Mouse (Mus musculus): Measurements from ENCODE around the gene Acin1.

Acin1 gene

DNA sequence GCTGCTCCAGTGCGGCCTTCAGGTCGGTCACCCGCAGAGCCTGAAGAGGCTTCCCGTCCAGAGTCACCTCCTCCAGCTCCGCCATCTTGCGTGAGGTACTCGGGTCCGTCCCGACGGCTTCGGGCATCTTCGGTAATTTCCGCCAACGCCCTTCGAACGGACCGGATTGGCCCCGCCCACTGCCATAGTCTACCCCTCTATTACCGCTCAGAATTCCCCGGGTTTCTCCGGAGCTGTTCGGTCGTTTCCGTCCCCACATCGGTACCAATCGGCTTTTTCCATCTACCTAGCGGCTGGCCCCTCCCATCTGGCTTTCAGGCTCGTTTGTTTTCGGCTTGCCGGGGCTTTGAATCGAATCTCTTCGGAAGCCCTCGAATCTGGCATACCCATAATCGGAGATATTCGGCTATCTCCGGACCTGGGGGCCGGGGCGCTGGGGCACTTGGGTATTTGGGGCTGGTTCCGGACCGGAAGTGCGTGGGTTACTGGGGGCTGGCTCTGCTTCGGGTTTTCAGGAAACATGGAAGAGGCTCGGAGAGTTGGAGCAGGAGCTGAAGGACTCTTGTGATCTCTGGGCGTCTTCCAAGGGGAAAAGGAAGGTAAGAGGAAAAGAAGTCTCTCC, at the start of gene Acin1:
Acin1 (minus strand) TSS at position 410 of the 622 bp plus-strand sequence.
- DNase-seq (ENCODE audit: low spot score in 2 of 2) = peak; percentile 100

- no peak for DNase-seq (ENCODE audit: low spot score in 2 of 2)
Observed at GRCm38 (mm10) chr14:54735221-54735620, 48.5 kb upstream of the Acin1 start.

GRCm38 (mm10) chr14:54734004-54734403, 47.3 kb upstream of the Acin1 start:
- no peak for DNase-seq (ENCODE audit: low spot score in 2 of 2)

DNA sequence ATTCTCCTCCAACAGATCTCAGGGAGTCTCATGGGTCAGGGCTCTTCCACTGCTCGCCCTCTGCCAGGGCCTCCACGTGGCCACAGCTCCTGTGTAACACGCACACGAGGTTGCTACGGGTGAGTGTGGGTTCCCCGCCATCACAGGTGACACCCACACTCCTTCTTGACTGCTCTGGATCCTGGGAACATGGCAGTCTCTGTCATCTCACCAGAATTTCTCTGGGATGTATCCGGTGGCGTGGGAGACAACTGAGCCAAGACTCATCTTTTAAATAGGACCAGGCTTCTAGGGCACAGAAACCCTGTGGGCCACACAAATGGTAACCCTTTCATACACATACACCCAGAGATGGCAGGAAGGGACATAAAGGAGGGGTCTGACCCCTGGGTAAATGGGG, 45.5 kb upstream of the Acin1 start:
- no peak for DNase-seq (ENCODE audit: low spot score in 2 of 2)

DNA sequence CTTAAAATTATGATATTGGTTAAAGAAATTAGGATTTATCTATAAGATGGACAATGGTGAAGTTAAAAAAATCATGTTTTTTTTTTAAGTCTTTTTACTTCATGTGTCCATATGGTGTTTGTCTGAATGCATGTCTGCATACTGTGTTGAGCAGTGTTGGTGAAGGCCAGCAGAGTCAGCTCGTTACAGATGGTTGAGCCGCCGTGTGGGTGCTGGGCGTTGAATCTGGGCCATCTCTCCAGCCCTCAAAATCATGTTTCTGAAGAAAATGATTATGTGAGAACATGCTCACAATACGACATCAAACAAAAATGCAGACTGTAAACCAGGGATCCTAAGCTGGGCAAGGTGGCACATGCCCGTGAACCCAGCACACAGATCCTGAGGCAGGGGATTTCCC, 43.6 kb upstream of the Acin1 start:
- DNase-seq (ENCODE audit: low spot score in 2 of 2) = no peak

GRCm38 (mm10) chr14:54728823-54729653, 42.3 kb upstream of the Acin1 start:
- no peak for DNase-seq (ENCODE audit: low spot score in 2 of 2)

DNA sequence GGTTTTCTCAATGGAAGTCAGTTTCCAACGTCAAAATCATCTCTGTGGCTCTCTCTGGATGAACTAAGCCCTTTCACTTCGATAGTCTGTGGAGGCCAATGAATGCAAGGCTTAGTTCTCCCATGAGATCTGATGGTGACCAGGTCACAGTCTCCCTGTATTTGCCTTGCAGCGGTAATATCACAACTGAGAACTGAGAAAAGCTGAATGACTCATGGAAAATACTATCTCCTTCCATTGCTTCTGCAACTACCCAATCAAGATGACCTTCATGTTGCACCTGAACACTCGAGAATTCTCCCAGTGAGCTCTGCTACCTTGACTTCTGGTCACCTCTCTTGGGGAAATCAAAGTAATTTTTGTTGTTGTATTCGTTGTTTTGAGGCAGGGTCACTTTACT, 40.8 kb upstream of the Acin1 start:
- DNase-seq (ENCODE audit: low spot score in 2 of 2) = no peak

- no peak for DNase-seq (ENCODE audit: low spot score in 2 of 2)
Observed at GRCm38 (mm10) chr14:54724049-54724448, 37.3 kb upstream of the Acin1 start.

- no peak for DNase-seq (ENCODE audit: low spot score in 2 of 2)
Observed at GRCm38 (mm10) chr14:54721711-54722110, 35.0 kb upstream of the Acin1 start.

DNA sequence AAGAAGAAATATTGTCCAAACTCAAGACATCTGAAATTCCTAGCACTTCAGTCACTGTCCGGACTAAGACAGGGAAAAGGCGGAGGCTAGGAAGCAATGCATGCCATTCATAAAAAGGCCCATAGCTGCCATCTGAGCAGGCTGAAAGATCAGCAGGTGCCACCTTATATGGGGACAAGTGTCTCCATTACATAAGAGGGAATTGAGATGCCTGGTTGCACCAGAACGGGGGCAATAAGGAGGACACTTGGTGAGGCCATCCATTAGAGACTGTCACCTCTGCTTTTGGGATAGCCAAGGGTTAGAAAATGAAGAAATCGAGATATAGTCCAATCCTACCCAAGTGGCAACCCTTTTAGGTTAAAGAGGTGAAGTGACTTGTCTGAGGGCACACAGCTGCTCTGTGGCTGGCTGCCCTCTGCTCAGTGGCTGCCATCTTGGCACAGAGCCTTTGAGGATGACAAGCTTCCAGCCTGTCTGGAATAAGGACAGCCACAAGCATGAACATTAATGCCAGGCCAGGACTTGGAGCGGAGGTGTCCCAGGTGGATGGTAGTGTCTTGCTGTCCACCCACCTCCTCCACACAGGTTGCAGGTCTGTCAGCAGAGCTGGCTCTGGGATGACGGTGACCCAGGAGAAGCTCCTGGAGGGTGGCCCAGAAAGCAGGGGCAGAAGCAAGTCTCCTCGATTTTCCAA, 34.1 kb upstream of the Acin1 start:
- DNase-seq (ENCODE audit: low spot score in 2 of 2) = no peak

- DNase-seq (ENCODE audit: low spot score in 2 of 2) = no peak
Observed at GRCm38 (mm10) chr14:54720041-54720440, 33.3 kb upstream of the Acin1 start.

GRCm38 (mm10) chr14:54715402-54715801, 28.7 kb upstream of the Acin1 start:
- DNase-seq (ENCODE audit: low spot score in 2 of 2) = no peak

- no peak for DNase-seq (ENCODE audit: low spot score in 2 of 2)
Observed at GRCm38 (mm10) chr14:54714617-54715081, 27.9 kb upstream of the Acin1 start.

- peak; percentile 65 to 70 for DNase-seq (ENCODE audit: low spot score in 2 of 2)
Observed at GRCm38 (mm10) chr14:54714121-54714520, 27.4 kb upstream of the Acin1 start.

GRCm38 (mm10) chr14:54712861-54713260, 26.1 kb upstream of the Acin1 start:
- no peak for DNase-seq (ENCODE audit: low spot score in 2 of 2)

GRCm38 (mm10) chr14:54712074-54712473, 25.3 kb upstream of the Acin1 start, which contains the start of gene Cebpe:
Gene Cebpe, minus strand, starts transcription at chr14:54712174.
- DNase-seq (ENCODE audit: low spot score in 2 of 2) = no peak

DNA sequence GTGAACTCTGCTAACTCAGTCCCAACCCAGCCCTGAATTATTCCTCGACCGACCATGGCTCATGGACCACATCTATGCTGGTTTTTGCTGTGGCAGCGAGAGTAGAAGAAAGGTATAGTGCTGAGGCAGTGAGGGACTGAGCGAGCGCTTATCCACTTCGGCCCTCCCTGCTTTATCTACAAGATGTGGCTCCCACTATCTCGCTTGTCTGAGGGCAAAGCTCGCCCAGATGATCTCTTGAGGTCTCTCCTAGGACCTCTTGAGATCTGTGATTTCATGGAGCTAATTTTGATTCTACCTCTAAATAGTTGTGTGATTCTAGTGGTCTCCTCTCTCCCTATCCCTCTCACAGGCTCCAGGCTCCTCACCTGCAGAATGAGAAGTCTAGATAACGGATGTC, 22.3 kb upstream of the Acin1 start:
- no peak for DNase-seq (ENCODE audit: low spot score in 2 of 2)

- no peak for DNase-seq (ENCODE audit: low spot score in 2 of 2)
Observed at GRCm38 (mm10) chr14:54706589-54707320, 20.0 kb upstream of the Acin1 start.

DNA sequence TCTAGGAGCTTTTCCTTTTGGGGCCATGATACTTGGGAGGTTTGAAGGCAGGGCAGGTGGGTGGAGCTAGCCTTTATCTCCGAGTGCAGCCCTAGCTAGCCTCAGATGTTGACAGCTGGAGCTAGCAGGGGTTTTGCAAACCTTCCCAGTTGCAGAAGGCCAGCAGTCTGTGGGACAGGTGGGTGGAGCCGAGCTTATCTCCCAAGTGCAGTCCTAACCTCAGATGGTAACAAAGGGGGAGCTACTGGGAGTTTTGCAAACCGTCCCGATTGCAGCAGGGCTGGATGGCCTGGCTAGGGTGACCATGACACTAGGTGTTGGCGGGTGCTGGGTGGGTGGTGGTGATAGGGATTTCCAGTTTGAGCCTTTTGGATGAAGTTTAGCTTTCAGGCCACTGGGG, 19.1 kb upstream of the Acin1 start:
- DNase-seq (ENCODE audit: low spot score in 2 of 2) = no peak

GRCm38 (mm10) chr14:54703207-54703606, 16.5 kb upstream of the Acin1 start:
- no peak for DNase-seq (ENCODE audit: low spot score in 2 of 2)

DNA sequence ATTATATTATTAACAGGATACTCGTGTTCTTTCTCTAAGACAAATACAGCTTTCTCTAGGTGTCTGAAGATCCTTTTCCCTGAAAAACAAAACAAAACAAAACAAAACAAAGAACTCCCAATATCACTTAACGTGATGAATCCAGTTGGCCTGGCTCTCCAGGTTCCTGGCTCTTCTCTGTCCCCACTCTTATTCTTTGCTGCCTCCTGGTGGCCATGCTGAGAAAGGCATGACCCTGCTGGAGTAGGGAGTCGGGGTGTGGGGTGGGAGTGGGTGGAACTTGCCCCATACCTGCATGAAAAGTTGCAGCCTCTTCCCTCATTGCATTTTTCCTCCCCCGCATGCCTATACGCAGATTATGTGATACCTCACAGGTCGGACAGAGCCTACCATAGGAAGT, 14.6 kb upstream of the Acin1 start:
- DNase-seq (ENCODE audit: low spot score in 2 of 2) = peak; percentile 37 to 48

DNA sequence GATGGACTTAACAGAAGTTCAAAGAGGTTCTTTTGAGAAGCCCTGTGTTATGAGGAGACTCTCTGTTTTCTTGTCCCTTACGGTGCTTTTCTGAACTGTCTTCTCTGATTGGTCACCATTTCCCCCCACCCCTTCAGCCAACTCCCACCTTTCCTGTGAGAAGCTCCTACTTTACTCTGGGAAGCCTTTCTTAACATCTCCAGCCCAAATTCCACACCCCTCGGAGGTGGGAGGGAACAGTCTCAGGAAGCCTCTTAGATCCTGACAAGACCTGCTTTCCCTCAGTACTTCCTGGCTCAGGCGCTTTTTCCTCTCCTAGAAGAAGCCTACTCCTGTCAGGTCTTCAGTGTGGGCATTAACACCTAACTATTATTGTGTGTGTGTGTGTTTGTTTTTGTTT, 12.9 kb upstream of the Acin1 start:
- no peak for DNase-seq (ENCODE audit: low spot score in 2 of 2)

Data from frontal cortex, postnatal 25 days (tissue).